25 mouse cellular contexts compared by ENCODE assay signal in genomic region chr3:53007411-53007810, GRCm38 (mm10). TPM values are rescaled to one million over a fixed set of nuclear protein-coding genes. Genes with fewer than 3 reads are reported as not detected.
A peak's percentile ranks its signal among the peaks of the same experiment; 100 is the strongest.
DNase-seq lines count a peak whose midpoint lies in the region; ATAC-seq and TF ChIP-seq lines count a peak whose summit lies in the region.
"Had no signal": no experiment of that assay in that cellular context is flagged by ENCODE, and none has a peak within 500 bp of the region (broad histone marks: within the 10 kb centered on the region; RNA-seq: fewer than 3 reads in every experiment).

No protein-coding gene starts in this region.

- H3K4me1 ChIP-seq in olfactory bulb, adult 2 months (ENCODE audit: control insufficient read depth, insufficient read depth, low read length), result no peaks in the 10 kb centered on the region
- H3K4me1 ChIP-seq in stomach, postnatal 0 days (replicated peaks; ENCODE audit: control insufficient read depth, insufficient read depth), result no peaks in the 10 kb centered on the region
- H3K4me1 ChIP-seq: embryonic facial prominence, embryonic 15.5 days; forebrain, embryonic 10.5 days; forebrain, embryonic 12.5 days had no signal

- TF ChIP-seq POLR2A in olfactory bulb, adult 2 months (IDR thresholded peaks at IDR 0.05; ENCODE audit: insufficient read depth, low read depth, low read length), result 0 out of 2 replicates have a peak, but pooled peaks have one; percentile 19

- no peak overlapping the region for H3K9ac ChIP-seq in stomach, postnatal 0 days (ENCODE audit: low read length)
- H3K9ac ChIP-seq: embryonic facial prominence, embryonic 13.5 days; embryonic facial prominence, embryonic 15.5 days; forebrain, embryonic 12.5 days had no signal

- H3K4me2 ChIP-seq in stomach, postnatal 0 days (replicated peaks; ENCODE audit: low read depth), result no peak overlapping the region
- H3K4me2 ChIP-seq: embryonic facial prominence, embryonic 13.5 days; embryonic facial prominence, embryonic 15.5 days; forebrain, embryonic 12.5 days had no signal

- H3K4me3 ChIP-seq in olfactory bulb, adult 2 months (ENCODE audit: insufficient read depth, low read depth, low read length), result no peak overlapping the region
- no peak overlapping the region for H3K4me3 ChIP-seq in stomach, postnatal 0 days (ENCODE audit: low read depth, low read length)
- H3K4me3 ChIP-seq: embryonic facial prominence, embryonic 13.5 days; embryonic facial prominence, embryonic 15.5 days; erythroblast, embryonic 14.5 days; forebrain, embryonic 10.5 days; forebrain, embryonic 12.5 days had no signal

- no peak for TF ChIP-seq CTCF in olfactory bulb, adult 2 months (IDR thresholded peaks at IDR 0.05; ENCODE audit: insufficient read depth, low read depth, low read length)
- no peak for TF ChIP-seq CTCF in stomach, postnatal 0 days (IDR thresholded peaks at IDR 0.05; ENCODE audit: low read depth)

- DNase-seq in R1 (ENCODE audit: low read depth, low spot score), result peak; percentile 51
- DNase-seq in ZHBTc4 (ENCODE audit: low read depth, low spot score), result peak; percentile 50
- DNase-seq in urinary bladder, adult 18-20 months (ENCODE audit: low spot score in 2 of 2), result no peak
- DNase-seq in stomach, postnatal 0 days (ENCODE audit: low spot score), result no peak
- DNase-seq: adrenal gland, adult 8-10 months; adrenal gland, postnatal 14 days; adrenal gland, postnatal 36 days; cerebellum, adult 11-12 months; cerebellum, adult 8-10 months; cerebellum, adult 9-11 months; cerebellum, postnatal 14 days; cerebellum, postnatal 36 days; embryo, embryonic 11 days had no signal

- H3K27ac ChIP-seq in olfactory bulb, adult 2 months (ENCODE audit: insufficient read depth, low read depth, low read length), result no peak overlapping the region
- H3K27ac ChIP-seq in stomach, postnatal 0 days (replicated peaks), result no peak overlapping the region
- H3K27ac ChIP-seq: embryonic facial prominence, embryonic 13.5 days; embryonic facial prominence, embryonic 15.5 days; forebrain, embryonic 10.5 days; forebrain, embryonic 12.5 days had no signal

- H3K36me3 ChIP-seq in stomach, postnatal 0 days (ENCODE audit: control insufficient read depth, insufficient read depth, low read length), result peaks cover 6% of the 10 kb centered on the region; the same call in 1 of the 2 replicates

- no peaks in the 10 kb centered on the region for H3K27me3 ChIP-seq in stomach, postnatal 0 days (ENCODE audit: control insufficient read depth, insufficient read depth, low read length)
- H3K27me3 ChIP-seq: CH12.LX; embryonic facial prominence, embryonic 13.5 days; embryonic facial prominence, embryonic 15.5 days; forebrain, embryonic 12.5 days; Patski had no signal

- H3K9me3 ChIP-seq in stomach, postnatal 0 days (ENCODE audit: control insufficient read depth, low read length), result no peaks in the 10 kb centered on the region
- H3K9me3 ChIP-seq: embryonic facial prominence, embryonic 13.5 days; embryonic facial prominence, embryonic 15.5 days; forebrain, embryonic 10.5 days; forebrain, embryonic 12.5 days; G1E had no signal

- no peak for ATAC-seq in stomach, postnatal 0 days (ENCODE audit: low FRiP score, low TSS enrichment)
- ATAC-seq: activated CD4-positive, CD25-positive, alpha-beta regulatory T cell, adult 4 months; forebrain, embryonic 14.5 days; forebrain, embryonic 16.5 days; Patski had no signal

- 90% methylated on average over 8 of the region's 8 CpGs for WGBS in olfactory bulb, adult 2 months
- 89% methylated on average over 8 of the region's 8 CpGs for WGBS in stomach, postnatal 0 days

- TF ChIP-seq EP300 in stomach, postnatal 0 days (optimal IDR thresholded peaks at IDR 0.05), result no peak

RNA-seq across cellular contexts. Expression of gene Cog6, which starts 9.6 kb away (rescaled TPM):
- not detected in 2 replicates for polyA plus RNA-seq in olfactory bulb, adult 2 months (2012; ENCODE audit: insufficient read depth, insufficient read length, low replicate concordance, missing spikeins)
- polyA plus RNA-seq in stomach, postnatal 0 days (2015; fragmentation: Nextera tagmentation; extraction: Ambion mirVana), result 25.1 and 25.7 TPM in 2 replicates

RNA-seq across cellular contexts. Expression of gene Lhfp, which starts 33.9 kb away (rescaled TPM):
- not detected in 2 replicates for polyA plus RNA-seq in olfactory bulb, adult 2 months (2012; ENCODE audit: insufficient read depth, insufficient read length, low replicate concordance, missing spikeins)
- 37.4 and 39.3 TPM in 2 replicates for polyA plus RNA-seq in stomach, postnatal 0 days (2015; fragmentation: Nextera tagmentation; extraction: Ambion mirVana)
- polyA plus RNA-seq: erythroblast, embryonic 14.5 days had no signal

Comparison
In these comparisons a context has a peak if more than half of its experiments do, and no peak if none do; other contexts are left out.
1. DNase-seq: peak in R1 (single experiment) and ZHBTc4 (single experiment); none in urinary bladder, adult 18-20 months (0 of 2) and stomach, postnatal 0 days (single experiment).
2. RNA of gene Cog6, which starts 9.6 kb away (polyA plus RNA-seq): 25.1 to 25.7 TPM in stomach, postnatal 0 days; not detected in olfactory bulb, adult 2 months; every median in the first group is over 10 times any median in the second.